Mouse (Mus musculus) lung, postnatal 0 days (tissue): ENCODE results near the gene Gm6268. TPM values are rescaled to one million over a fixed set of nuclear protein-coding genes. Genes with fewer than 3 reads are reported as not detected.
A peak's percentile ranks its signal among the peaks of the same experiment; 100 is the strongest.

Experiments
- ATAC-seq: fragments of 200-750 bp; cut with Nextera tagmentation; 2 replicates; pipeline ENCODE4 v1.8.0; 2017; ENCODE audit warnings: moderate library complexity
- DNase-seq: peaks from one replicate; pipeline ENCODE4 v3.0.0-alpha.2; 2016; ENCODE audit warnings: low spot score
- H3K27ac ChIP-seq: fragments of 300-500 bp; sonication (generic); 2 replicates; pipeline ENCODE4 v1.5.1; 2014; ENCODE audit warnings: antibody characterized with exemption, mild to moderate bottlenecking, low read length, mixed read lengths
- H3K27me3 ChIP-seq: fragments of 300-500 bp; sonication (generic); replicated peaks from 2 replicates; pipeline ENCODE4 v1.6.1; 2014; ENCODE audit warnings: low read length, mixed read lengths; ENCODE audit not compliant: insufficient read depth
- H3K36me3 ChIP-seq: fragments of 300-500 bp; sonication (generic); 2 replicates; pipeline ENCODE4 v1.6.1; 2014; ENCODE audit warnings: low read length, mixed read lengths; ENCODE audit not compliant: insufficient read depth
- H3K4me1 ChIP-seq: fragments of 300-500 bp; sonication (generic); 2 replicates; pipeline ENCODE4 v1.6.1; 2014; ENCODE audit warnings: antibody characterized with exemption, low read depth, low read length, mixed read lengths; ENCODE audit not compliant: insufficient read depth
- H3K4me2 ChIP-seq: fragments of 300-500 bp; sonication (generic); replicated peaks from 2 replicates; pipeline ENCODE4 v1.6.1; 2014; ENCODE audit warnings: low read depth, mild to moderate bottlenecking, low read length, moderate library complexity, mixed read lengths
- H3K4me3 ChIP-seq: fragments of 300-500 bp; sonication (generic); 2 replicates; pipeline ENCODE4 v1.5.1; 2014; ENCODE audit warnings: low read depth, low read length
- H3K9ac ChIP-seq: fragments of 300-500 bp; sonication (generic); replicated peaks from 2 replicates; pipeline ENCODE4 v1.6.1; 2014; ENCODE audit warnings: low read depth, mild to moderate bottlenecking
- H3K9me3 ChIP-seq: fragments of 300-500 bp; sonication (generic); 2 replicates; pipeline ENCODE4 v1.6.1; 2016; ENCODE audit warnings: low read length, mixed read lengths
- CTCF ChIP-seq: IDR thresholded peaks from 2 replicates; pipeline ENCODE4 v1.5.1; 2016; ENCODE audit warnings: antibody characterized with exemption, mild to moderate bottlenecking
- EP300 ChIP-seq: IDR thresholded peaks from 2 replicates; pipeline ENCODE4 v1.6.1; 2016; ENCODE audit warnings: antibody characterized with exemption, mild to moderate bottlenecking, control low read depth
- WGBS: fragments of 180-500 bp; shearing (Covaris S2); extraction: QIAGEN DNeasy Blood & Tissue Kit; methylation state at CpG from one replicate; pipeline ENCODE4 v1.1.7; 2014; 5-methylcytosine and 5-hydroxymethylcytosine counted together
- microRNA-seq: library from miRNA; unstranded; fragments of <30 nt; microRNA quantifications from one replicate; pipeline ENCODE4, GENCODE M21; 2016
- polyA plus RNA-seq: library from polyadenylated mRNA; unstranded; fragments of >200 nt; fragmentation: Nextera tagmentation; extraction: Ambion mirVana; gene quantifications from 2 replicates; pipeline ENCODE4 v1.2.1, GENCODE M21; 2015

The Gm6268 gene
- polyA plus RNA-seq, 1 experiment from 2014 or later, result not detected

DNA sequence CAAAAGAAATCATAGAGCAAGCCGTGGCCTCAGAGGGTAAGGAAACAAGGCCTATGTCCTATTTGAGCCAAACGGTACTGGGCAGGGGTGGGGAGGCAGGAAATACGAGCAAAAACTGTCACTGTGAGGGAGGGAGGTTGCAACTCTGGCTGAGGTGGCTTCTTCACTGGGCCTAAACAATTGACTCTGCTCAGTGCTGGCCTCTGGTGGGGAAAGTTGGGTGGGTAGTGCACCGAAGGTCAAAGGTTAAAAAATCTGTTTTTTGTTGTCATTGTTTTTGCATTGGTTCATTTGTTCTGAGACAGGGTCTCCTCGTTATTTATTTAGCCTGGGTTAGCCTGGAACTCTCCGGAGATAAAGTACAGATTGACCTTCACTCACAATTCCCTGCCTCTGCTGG lies 1.2 kb downstream of the Gm6268 start:
- H3K4me2 ChIP-seq, result no peak overlapping the region
- ATAC-seq (no peak), DNase-seq (no peak)
- TF ChIP-seq EP300 (no peak), CTCF (peak; percentile 38)
- H3K27ac ChIP-seq, result no peak overlapping the region
- no peak overlapping the region for H3K9ac ChIP-seq
- H3K4me1 ChIP-seq, result no peaks in the 10 kb centered on the region
- no peaks in the 10 kb centered on the region for H3K36me3 ChIP-seq
- H3K4me3 ChIP-seq, result no peak overlapping the region
- H3K27me3 ChIP-seq, result no peaks in the 10 kb centered on the region
- no peaks in the 10 kb centered on the region for H3K9me3 ChIP-seq
- WGBS, result 60% methylated on average over 6 of the region's 6 CpGs

DNA sequence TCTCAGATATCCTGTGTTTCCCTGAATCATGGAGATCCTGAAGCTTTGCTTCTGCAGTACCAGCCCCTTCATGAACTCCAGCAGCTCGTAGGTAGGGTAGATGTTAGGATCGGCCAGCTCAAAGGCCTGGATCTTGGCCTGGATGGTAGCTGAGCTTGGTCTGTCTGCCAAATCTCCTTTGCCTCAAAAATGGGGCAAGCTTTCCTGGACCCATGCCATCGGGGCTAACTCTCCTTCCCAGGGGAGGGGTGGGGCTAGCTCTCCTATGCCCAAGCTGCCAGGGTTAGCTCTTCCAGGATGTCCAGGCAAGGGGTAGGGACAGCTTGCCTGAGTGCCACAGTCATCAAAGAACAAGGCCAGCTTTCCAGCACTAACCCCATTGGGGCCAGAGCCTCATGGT lies 18.1 kb downstream of the Gm6268 start:
- H3K4me1 ChIP-seq, result no peaks in the 10 kb centered on the region
- no peaks in the 10 kb centered on the region for H3K27me3 ChIP-seq
- no peak overlapping the region for H3K9ac ChIP-seq
- no peaks in the 10 kb centered on the region for H3K36me3 ChIP-seq
- no peaks in the 10 kb centered on the region for H3K9me3 ChIP-seq
- 74% methylated on average over 3 of the region's 3 CpGs for WGBS
- H3K27ac ChIP-seq, result no peak overlapping the region
- H3K4me2 ChIP-seq, result no peak overlapping the region
- DNase-seq (no peak), ATAC-seq (no peak)
- no peak overlapping the region for H3K4me3 ChIP-seq
- TF ChIP-seq EP300 (no peak), CTCF (no peak)

DNA sequence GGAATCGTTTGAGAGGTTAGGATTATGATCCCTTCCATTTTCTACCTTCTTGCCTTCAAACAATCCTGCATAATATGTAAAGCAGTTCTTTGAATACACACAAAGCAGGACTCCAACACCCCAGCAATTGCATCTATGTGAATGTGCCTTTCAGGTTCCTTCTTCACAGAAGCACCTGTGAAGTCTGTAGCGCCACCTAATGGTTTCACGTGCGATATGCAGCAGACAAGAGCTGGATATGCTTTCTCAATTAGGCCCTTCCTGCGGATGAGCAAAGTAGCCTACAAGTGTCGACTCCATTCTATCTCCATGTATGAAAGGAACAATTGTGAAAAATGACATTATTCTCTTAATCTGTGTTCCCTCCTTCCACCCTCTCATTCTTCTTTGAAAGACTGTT lies 33.9 kb downstream of the Gm6268 start:
- H3K4me1 ChIP-seq, result no peaks in the 10 kb centered on the region
- H3K27me3 ChIP-seq, result no peaks in the 10 kb centered on the region
- H3K9ac ChIP-seq, result no peak overlapping the region
- WGBS, result 40% methylated on average over 6 of the region's 6 CpGs
- H3K4me2 ChIP-seq, result no peak overlapping the region
- DNase-seq (no peak), ATAC-seq (no peak)
- H3K4me3 ChIP-seq, result no peak overlapping the region
- no peaks in the 10 kb centered on the region for H3K36me3 ChIP-seq
- H3K9me3 ChIP-seq, result no peaks in the 10 kb centered on the region
- TF ChIP-seq CTCF (peak; percentile 21; the same call in 1 of the 2 replicates), EP300 (no peak)
- no peak overlapping the region for H3K27ac ChIP-seq

DNA sequence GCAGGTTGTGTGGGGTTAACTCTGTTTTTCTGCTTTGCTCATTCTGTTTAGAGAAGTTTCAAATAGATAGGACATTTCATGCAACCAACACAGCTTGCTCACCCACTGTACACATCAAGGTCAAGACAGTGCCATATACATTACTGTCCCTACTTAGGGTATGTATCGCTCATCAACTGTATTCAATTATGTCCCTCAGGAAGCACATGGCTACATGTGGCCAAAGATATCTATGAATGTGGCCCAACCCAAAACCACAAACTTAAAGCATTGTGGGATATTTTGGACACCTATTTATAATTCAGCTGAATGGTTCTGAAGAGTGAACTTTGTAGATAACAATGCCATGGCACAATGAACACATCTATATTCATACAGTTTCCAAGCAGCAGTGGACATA lies 36.9 kb downstream of the Gm6268 start:
- no peaks in the 10 kb centered on the region for H3K27me3 ChIP-seq
- no peak for TF ChIP-seq EP300
- TF ChIP-seq CTCF, result no peak
- 88% methylated on average over 1 of the region's 1 CpGs for WGBS
- ATAC-seq (no peak), DNase-seq (no peak)
- no peaks in the 10 kb centered on the region for H3K9me3 ChIP-seq
- H3K36me3 ChIP-seq, result no peaks in the 10 kb centered on the region
- no peak overlapping the region for H3K27ac ChIP-seq
- no peak overlapping the region for H3K4me2 ChIP-seq
- no peaks in the 10 kb centered on the region for H3K4me1 ChIP-seq
- no peak overlapping the region for H3K4me3 ChIP-seq
- no peak overlapping the region for H3K9ac ChIP-seq

Small RNA genes lying within 50 kb of the gene (microRNA-seq; reads per million reads assigned to microRNA genes)
- not detected for gene Gm44485

Other genes with a start within 250 kb of the Gm6268 start
- 1.2 and 1.3 TPM in 2 replicates for gene Zcchc12, start 205.4 kb upstream of the Gm6268 start, polyA plus RNA-seq
- 0.60 and 1.1 TPM in 2 replicates for gene Lonrf3, start 72.9 kb upstream of the Gm6268 start, polyA plus RNA-seq
- not detected in 2 replicates for gene Gm14569, start 90.5 kb downstream of the Gm6268 start, polyA plus RNA-seq
- 284 and 285 TPM in 2 replicates for gene Pgrmc1, start 196.9 kb downstream of the Gm6268 start, polyA plus RNA-seq
- gene Akap17b, start 244.1 kb downstream of the Gm6268 start, polyA plus RNA-seq, result 1.6 and 1.7 TPM in 2 replicates